Comparison of ENCODE assay signal across 23 mouse cellular contexts in genomic region chr13:112541223-112541975, GRCm38 (mm10). TPM values are rescaled to one million over a fixed set of nuclear protein-coding genes. Genes with fewer than 3 reads are reported as not detected.
DNase-seq lines count a peak whose midpoint lies in the region; ATAC-seq and TF ChIP-seq lines count a peak whose summit lies in the region.
"Had no signal": no experiment of that assay in that cellular context is flagged by ENCODE, and none has a peak within 500 bp of the region (broad histone marks: within the 10 kb centered on the region; RNA-seq: fewer than 3 reads in every experiment).

No protein-coding gene starts in this region.

- H3K9me3 ChIP-seq in lung, embryonic 14.5 days (ENCODE audit: low read depth, low read length) = no peaks in the 10 kb centered on the region
- H3K9me3 ChIP-seq in liver, embryonic 15.5 days (replicated peaks) = no peaks in the 10 kb centered on the region
- H3K9me3 ChIP-seq: embryonic facial prominence, embryonic 15.5 days; G1E; heart, embryonic 13.5 days; limb, embryonic 12.5 days; midbrain, embryonic 13.5 days; neural tube, embryonic 13.5 days had no signal

- H3K9ac ChIP-seq in lung, embryonic 14.5 days = no peak overlapping the region
- no peak overlapping the region for H3K9ac ChIP-seq in liver, embryonic 15.5 days
- H3K9ac ChIP-seq: embryonic facial prominence, embryonic 15.5 days; heart, embryonic 13.5 days; limb, embryonic 12.5 days; midbrain, embryonic 13.5 days; neural tube, embryonic 13.5 days had no signal

- H3K27ac ChIP-seq in lung, embryonic 14.5 days (ENCODE audit: low read depth) = no peak overlapping the region
- H3K27ac ChIP-seq in liver, embryonic 15.5 days (replicated peaks) = no peak overlapping the region
- H3K27ac ChIP-seq: embryonic facial prominence, embryonic 15.5 days; heart, embryonic 13.5 days; hindbrain, postnatal 0 days; limb, embryonic 12.5 days; macrophage; midbrain, embryonic 13.5 days; neural tube, embryonic 13.5 days had no signal

- DNase-seq in gastrocnemius, adult 18-20 months (ENCODE audit: low spot score) = peak; percentile 26
- DNase-seq in gastrocnemius, postnatal 10 days = no peak
- DNase-seq in lung, embryonic 14.5 days = peak; percentile 46
- no peak for DNase-seq in lung, adult 18-20 months
- no peak for DNase-seq in thymus, postnatal 4 days
- no peak for DNase-seq in urinary bladder, postnatal 10 days (ENCODE audit: low spot score)
- DNase-seq in embryo, embryonic 10.5 days (ENCODE audit: low spot score) = no peak
- DNase-seq: cerebellum, postnatal 10 days; gastrocnemius, postnatal 36 days; thymus, postnatal 36 days had no signal

- H3K4me1 ChIP-seq in lung, embryonic 14.5 days (ENCODE audit: insufficient read depth) = no peaks in the 10 kb centered on the region
- H3K4me1 ChIP-seq in liver, embryonic 15.5 days (replicated peaks) = peaks cover 20% of the 10 kb centered on the region
- H3K4me1 ChIP-seq: embryonic facial prominence, embryonic 15.5 days; limb, embryonic 12.5 days; neural tube, embryonic 13.5 days had no signal

- ATAC-seq in lung, embryonic 14.5 days (ENCODE audit: insufficient read depth) = no peak
- peak; percentile 78 for ATAC-seq in liver, embryonic 15.5 days (ENCODE audit: insufficient read depth)
- ATAC-seq: CD4-positive, CD25-positive, alpha-beta regulatory T cell, adult 4 months; hindbrain, postnatal 0 days; intestine, postnatal 0 days; midbrain, embryonic 13.5 days had no signal

- H3K36me3 ChIP-seq in lung, embryonic 14.5 days (ENCODE audit: insufficient read depth) = no peaks in the 10 kb centered on the region
- no peaks in the 10 kb centered on the region for H3K36me3 ChIP-seq in liver, embryonic 15.5 days (replicated peaks)
- H3K36me3 ChIP-seq: embryonic facial prominence, embryonic 15.5 days; G1E; heart, embryonic 13.5 days; limb, embryonic 12.5 days; midbrain, embryonic 13.5 days; neural tube, embryonic 13.5 days had no signal

- H3K4me2 ChIP-seq in lung, embryonic 14.5 days = no peak overlapping the region
- peak overlapping the region; percentile 33 for H3K4me2 ChIP-seq in liver, embryonic 15.5 days
- H3K4me2 ChIP-seq: embryonic facial prominence, embryonic 15.5 days; heart, embryonic 13.5 days; limb, embryonic 12.5 days; midbrain, embryonic 13.5 days; neural tube, embryonic 13.5 days had no signal

- no peak overlapping the region for H3K4me3 ChIP-seq in lung, embryonic 14.5 days (ENCODE audit: low read depth, low read length)
- no peak overlapping the region for H3K4me3 ChIP-seq in liver, embryonic 15.5 days (replicated peaks)
- H3K4me3 ChIP-seq: embryonic facial prominence, embryonic 15.5 days; heart, embryonic 13.5 days; limb, embryonic 12.5 days; midbrain, embryonic 13.5 days; neural tube, embryonic 13.5 days had no signal

- WGBS in lung, embryonic 14.5 days = 40% methylated on average over 10 of the region's 10 CpGs
- 38% methylated on average over 10 of the region's 10 CpGs for WGBS in liver, embryonic 15.5 days (ENCODE audit: insufficient replicate concordance)

- no peak for TF ChIP-seq CTCF in lung, embryonic 14.5 days (IDR thresholded peaks at IDR 0.05; ENCODE audit: low read depth)

- no peaks in the 10 kb centered on the region for H3K27me3 ChIP-seq in lung, embryonic 14.5 days (ENCODE audit: insufficient read depth, low read length)
- H3K27me3 ChIP-seq in liver, embryonic 15.5 days = no peaks in the 10 kb centered on the region
- H3K27me3 ChIP-seq: embryonic facial prominence, embryonic 15.5 days; heart, embryonic 13.5 days; limb, embryonic 12.5 days; midbrain, embryonic 13.5 days; neural tube, embryonic 13.5 days had no signal

RNA-seq across cellular contexts. Expression of gene Il31ra, which starts 52.8 kb away (rescaled TPM):
- not detected for total RNA-seq in gastrocnemius, adult 18-20 months (2021)
- total RNA-seq in gastrocnemius, postnatal 10 days (2021) = under 1 TPM; 0.07 to 0.14 TPM
- polyA plus RNA-seq in lung, embryonic 14.5 days (2014; fragmentation: Nextera tagmentation; extraction: Ambion mirVana) = not detected in 2 replicates
- 0.07 and 0.08 TPM in 2 replicates for polyA plus RNA-seq in liver, embryonic 15.5 days (2015; fragmentation: Nextera tagmentation; extraction: Ambion mirVana)
- total RNA-seq: gastrocnemius, postnatal 36 days; hindbrain, postnatal 0 days had no signal
- polyA plus RNA-seq: forebrain, embryonic 11.5 days; G1E; hindbrain, postnatal 0 days; limb, embryonic 12.5 days; lung, embryonic 16.5 days; macrophage; midbrain, embryonic 13.5 days had no signal

Comparison
In these comparisons a context has a peak if more than half of its experiments do, and no peak if none do; other contexts are left out.
1. DNase-seq: peak in gastrocnemius, adult 18-20 months (single experiment) and lung, embryonic 14.5 days (single experiment); none in gastrocnemius, postnatal 10 days (single experiment), lung, adult 18-20 months (0 of 2), thymus, postnatal 4 days (single experiment), urinary bladder, postnatal 10 days (single experiment) and embryo, embryonic 10.5 days (single experiment).